Mouse (Mus musculus) kidney, adult 18-20 months (tissue): ENCODE data around the gene Pigw.
"Not testable (repeated sequence)": the region's sequence is repeated elsewhere in the genome, so short reads cannot be mapped to it uniquely, and the experiment has no call there.

Experiments used
- DNase-seq: peaks from one replicate; pipeline ENCODE4 v3.0.0; 2021

The Pigw gene

GRCm38 (mm10) chr11:84879007-84879771, 896 bp downstream of the Pigw start:
- no peak for DNase-seq

DNA sequence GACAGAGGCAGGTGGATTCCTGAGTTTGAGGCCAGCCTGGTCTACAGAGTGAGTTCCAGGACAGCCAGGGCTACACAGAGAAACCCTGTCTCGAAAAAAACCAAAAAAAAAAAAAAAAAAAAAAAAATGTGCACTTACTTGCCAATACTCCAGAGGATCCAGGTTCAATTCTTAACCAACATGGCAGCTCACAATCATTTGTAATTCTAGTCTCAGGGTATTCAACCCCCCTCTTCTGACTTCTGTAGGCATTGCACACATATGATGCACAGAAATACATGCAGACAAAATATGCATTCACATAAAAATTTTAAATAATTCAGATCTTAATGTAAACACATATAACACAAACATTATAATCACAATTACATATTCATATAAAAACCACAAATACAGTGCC, 4.1 kb downstream of the Pigw start:
- not testable (repeated sequence) for DNase-seq

DNA sequence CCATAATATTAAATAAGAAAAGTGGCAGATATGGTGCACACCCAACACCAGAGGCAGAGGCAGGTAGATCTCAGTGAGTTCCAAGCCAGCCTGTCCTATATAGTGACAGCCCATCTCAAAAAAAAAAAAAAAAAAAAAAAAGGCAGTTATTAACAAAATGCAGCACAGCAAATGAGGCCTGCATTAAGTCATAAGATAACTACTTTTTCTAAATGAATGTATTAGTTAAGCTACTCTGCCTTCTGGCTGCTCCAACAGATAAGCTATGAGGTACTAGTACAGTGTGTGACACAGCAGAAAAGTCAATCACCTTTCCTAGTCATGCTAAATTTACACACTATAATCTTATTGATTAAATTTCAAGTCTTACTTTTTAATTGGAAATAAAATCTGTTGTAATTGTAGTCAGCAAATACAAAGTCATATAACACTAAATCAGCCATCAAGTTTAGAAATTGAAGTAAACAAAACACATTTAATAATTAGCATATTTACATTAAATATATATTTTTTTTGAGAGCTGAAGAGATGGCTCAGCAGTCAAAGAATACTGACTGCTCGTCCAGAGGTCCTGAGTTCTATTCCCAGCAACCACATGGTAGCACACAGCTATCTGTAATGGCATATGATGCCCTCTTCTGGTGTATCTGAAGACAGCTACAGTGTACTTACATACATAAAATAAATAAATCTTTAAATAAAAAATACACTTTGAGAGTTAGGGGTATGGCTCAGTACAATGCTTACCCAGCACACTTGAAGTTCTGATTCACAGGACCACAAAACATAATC, 6.8 kb downstream of the Pigw start:
- DNase-seq = no peak

DNA sequence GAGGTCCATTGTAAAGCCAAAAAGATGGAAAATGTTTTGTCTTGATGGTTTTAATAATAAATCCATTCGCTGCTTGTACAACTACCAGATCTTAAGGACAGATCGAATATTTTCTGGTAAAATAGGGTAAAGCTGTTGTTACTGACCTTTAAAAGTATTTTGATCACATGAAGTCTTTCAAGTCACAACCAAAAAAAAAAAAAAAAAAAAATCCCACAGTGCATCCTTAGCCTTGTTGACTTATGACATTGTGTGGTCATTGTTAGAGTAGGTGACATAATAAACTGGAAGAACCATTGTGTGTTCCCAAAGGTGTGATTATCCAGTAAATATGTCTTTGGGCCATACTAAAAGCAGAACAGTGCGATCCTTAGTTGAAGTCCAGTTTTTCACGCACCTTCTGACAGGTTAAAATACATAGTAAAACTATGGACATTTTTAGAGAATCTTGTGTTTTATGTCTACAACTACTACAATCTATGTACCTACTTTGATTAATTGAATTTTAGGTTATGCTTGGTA, 8.5 kb downstream of the Pigw start:
- no peak for DNase-seq

- no peak for DNase-seq
Measured at GRCm38 (mm10) chr11:84871046-84871445, 9.0 kb downstream of the Pigw start.

DNA sequence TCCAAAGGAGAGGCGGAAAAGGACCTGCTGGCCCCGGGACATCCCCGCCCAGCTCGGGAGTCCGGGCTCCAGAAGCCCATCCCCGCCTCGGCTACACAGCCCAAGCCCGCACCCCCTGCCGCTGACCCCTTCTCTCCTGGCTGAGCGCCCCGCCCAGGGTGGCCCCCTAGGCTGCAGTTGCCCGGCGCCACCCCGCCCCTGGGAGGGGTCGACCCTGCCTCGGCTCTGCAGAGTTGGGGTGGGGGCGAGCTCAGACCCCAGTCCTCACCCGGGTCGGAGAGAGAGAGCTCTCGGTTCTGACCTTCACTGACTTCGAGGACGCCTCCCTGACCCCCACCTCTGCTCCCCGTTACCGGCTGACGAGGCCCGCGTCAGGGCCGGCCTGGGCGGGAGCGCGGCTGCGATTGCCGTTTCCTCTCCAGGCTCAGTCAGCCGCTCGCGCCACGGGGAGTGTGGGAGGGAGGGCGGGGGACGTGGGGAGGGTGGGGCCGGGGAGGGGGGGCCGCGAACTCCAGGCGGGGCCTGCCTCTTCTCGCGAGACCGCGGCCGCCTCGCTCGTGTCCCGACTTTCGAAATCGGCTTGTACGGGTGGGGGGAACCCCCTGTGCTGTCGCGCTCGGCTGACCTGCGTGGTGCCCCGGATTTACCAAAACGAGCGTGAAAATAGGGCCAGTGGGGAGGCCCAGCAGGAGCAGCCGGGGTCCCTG, 9.6 kb downstream of the Pigw start, which contains the start of gene Ggnbp2:
TSS of gene Ggnbp2 (minus strand) at position 481 of the 707 bp plus-strand sequence.
- DNase-seq = peak; percentile 93

DNA sequence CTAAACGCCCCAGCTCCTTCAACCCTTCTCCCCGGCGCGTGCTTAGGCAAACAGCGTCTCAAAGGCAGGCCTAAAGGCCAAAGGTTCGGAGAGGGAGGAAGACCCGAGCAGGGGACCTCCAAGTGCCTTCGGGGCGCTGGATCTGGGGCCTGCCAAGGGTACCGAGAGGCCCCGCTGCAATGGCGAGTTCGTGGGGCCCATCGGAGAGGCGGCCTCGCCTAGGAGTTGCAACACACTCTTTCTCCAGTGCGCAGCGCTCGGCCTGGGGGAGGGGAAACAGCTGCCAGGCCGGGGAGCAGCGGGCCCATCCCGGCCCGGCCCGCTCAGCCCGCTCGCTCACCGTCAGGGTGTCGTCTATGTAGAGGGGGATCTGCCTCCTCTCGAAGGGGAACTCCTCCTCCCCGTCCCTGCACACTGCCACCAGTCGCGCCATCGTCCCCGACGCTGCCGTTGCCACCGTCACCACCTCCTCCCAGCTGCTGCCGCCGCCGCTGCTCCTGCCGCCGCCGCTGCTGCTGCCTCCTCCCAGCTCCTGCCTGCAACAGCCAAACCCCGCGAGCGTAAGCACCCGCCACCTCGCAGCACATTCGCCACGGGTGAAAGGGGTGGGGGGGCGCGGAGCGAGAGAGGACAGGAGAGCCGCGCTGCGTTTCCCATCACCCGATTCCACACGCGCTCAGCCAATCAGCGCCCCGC, 10.4 kb downstream of the Pigw start:
- DNase-seq = peak; percentile 91

DNA sequence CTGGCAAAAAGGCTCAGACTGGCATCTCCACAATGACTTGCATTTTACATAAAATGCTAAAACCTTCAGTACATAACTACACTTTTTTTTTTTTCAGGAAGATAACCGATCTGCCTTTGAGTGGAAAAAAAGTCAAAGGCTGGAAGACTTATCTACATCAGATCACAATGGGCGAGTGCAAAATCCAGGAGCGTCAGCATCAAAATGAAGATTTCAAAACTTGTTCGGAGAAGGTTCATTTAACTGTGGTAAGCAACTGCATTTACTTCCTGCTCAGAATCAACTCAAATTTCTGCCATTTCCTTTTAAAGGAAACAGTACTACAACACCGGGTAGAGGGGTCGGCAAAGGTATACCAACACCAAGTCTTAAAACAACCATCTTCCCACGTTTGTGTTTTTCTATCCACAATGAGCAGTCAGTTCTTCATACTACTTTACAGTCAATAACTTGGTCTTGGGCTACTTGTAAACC, 11.3 kb downstream of the Pigw start:
- DNase-seq = no peak

- DNase-seq = no peak
Measured at GRCm38 (mm10) chr11:84867586-84867985, 12.5 kb downstream of the Pigw start.

- DNase-seq = peak; percentile 40
Measured at GRCm38 (mm10) chr11:84865268-84865667, 14.8 kb downstream of the Pigw start.

DNA sequence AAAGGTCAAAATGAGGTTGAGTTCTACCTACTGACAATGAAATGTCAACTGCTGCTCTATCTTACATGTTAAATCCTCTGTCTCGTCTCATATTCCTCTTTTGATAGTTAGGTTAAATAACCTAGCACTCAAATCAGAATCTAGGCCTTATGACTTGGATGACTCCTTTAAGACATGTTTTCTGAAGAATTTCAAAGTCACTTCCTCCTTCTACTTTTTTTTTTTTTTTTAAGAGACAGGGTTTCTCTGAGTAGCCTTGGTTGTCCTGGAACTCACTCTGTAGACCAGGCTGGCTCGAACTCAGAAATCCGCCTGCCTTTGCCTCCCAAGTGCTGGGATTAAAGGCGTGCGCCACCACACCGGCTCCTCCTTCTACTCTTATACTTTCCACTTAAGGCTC, 24.8 kb downstream of the Pigw start:
- DNase-seq = no peak

DNA sequence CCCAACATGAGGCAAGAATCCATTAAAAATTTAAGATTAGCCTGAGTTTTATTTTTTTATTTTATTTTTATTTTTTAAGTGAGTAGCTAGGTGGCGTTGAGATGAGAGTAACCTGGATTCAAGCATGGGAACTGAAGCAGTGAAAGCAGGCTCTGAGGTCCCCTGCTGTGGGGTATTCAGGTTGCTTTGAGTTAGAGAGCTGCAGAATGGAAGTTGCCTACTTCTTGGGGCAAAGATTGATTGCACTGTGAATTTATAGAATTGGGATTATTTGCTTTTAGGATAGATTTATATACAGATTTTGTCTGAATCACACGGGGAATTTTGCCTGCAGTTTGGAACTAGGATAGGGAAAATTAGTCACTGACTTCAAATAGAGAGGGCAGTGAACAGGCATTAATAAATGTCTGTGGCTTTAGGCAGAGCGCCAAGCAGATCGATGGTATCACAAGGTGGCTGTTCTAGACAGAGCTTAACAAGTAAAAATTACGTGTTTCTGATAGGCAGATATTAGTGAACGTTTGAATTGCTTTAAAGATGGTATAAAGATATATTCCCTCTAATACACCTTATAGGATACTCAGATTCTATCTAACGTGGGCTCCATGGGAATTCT, 32.5 kb downstream of the Pigw start:
- DNase-seq = no peak

DNA sequence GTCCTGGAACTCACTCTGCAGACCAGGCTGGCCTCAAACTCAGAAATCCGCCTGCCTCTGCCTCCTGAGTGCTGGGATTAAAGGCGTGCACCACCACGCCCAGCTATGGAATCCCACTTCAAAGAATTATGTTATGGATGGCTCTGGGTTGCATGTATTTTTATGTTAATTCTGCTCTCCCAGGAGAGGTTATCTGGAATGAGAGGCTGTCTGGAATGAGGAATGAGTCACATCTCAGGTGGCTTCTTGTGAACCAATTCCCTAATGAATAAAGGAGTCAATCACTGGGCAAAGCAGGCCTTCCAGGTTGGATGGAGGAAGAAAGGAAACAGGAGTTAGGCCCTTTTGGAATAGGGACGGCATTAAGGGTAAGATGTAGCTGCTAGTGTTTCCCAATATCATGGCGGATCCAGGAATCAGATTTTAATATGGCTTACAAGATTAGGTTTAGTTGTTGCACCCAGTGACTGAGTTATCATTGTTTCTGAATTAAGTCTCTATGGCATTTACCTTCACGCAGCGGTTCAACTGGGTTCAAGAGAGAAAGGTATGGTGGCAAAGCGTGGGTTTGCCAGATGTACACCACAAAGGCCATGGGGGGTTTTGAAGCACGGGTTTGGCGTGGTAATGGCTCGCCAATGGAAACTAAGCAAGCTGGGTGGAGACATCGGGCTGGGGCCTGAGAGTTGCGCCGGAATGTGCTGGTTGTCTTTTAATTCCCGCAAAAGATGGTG, 33.2 kb downstream of the Pigw start:
- DNase-seq = no peak

- DNase-seq = no peak
Measured at GRCm38 (mm10) chr11:84839330-84839729, 40.8 kb downstream of the Pigw start.

- not testable (repeated sequence) for DNase-seq
Measured at GRCm38 (mm10) chr11:84829495-84829894, 50.6 kb downstream of the Pigw start.

DNA sequence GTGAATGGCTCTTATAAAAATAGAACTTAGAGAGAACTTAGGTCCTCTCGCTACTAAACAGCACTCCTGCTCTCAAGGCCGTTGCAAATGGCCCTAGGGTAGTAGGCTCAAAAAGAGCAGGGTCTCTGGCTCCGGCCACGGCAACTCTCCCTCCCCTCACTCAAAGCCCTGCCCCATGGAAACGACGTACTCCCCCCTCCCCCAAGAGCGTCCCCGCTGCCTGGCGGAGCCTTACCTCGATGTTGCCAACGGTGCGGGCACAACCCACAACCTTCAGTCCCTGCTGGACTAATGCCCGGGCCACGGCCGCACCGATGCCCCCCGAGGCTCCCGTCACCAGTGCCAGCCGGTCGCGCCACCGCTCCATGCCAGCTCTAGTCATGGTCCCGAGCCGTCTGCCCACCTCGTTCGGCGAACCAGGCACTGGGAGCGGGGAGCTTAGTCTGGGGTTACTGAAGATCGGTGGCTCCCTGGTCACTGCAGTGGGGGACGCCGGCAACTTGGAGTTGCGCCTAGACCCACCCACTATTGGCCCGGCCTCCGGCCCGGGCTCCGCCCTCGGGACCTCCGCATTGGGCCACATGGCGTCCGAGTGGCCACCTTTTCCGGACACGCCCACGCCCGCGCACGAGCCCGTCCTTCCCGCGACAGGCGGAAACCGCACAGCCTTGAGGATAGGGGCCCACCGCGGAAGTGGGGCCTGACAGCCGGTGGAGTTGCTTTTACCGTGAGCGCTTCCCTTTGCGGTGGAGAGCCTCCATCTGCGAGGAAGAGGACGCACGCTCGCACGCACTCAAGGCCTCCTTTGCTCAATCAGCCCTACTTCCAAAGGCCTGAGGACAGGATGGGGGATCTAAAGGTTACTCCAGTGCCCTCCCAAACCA, 51.3 kb downstream of the Pigw start, which contains the start of gene Dhrs11:
TSS of gene Dhrs11 (minus strand) at position 479 of the 884 bp plus-strand sequence.
- peak; percentile 96 for DNase-seq

DNA sequence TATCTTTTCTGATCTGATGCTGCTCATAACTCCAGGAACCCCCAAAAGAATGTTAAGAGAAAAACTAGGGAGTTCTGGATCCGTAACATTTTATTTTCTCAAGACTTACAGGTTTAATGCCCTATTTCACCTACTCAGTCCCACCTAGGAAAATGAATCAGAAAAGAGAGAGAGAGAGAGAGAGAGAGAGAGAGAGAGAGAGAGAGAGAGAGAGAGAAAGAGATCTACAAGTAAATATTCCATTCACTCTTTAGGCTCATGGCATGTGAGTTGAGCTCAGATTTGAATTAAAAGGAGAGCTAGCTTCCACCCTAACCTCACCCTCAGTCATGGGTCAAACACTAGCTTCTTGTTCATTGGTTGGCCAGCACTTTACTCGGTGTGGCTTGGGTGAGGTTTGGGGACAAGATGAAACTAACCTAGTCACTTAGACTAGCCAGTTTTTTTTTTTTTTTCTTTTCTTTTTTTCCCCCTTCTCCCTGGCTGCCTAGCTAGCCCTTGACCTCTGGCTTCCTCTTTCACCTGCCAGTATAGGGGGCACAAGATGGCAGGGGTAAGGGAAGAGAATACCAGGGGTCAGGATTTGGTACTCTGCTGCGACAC, 52.1 kb downstream of the Pigw start:
- DNase-seq = no peak

DNA sequence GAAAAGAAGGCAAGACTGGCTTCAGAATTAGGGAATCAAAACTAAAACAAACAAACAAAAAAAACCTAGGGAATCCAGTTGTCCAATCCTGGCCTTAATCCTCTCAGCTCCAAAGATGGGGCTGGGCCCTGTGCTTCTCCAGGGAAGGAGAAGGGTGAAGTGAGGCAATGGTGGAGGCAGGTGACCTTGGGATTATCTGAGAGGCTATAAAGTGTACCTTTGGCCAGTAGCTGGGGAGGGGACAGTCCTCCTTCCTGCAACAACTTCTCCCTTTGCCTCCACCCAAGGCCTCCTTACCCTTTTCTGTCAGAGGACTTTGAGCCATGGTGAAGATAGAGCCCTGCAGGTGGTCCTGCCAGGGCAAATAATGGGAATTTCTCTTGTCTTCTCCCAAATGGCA, 52.6 kb downstream of the Pigw start:
- DNase-seq = no peak
